Mouse (Mus musculus) olfactory bulb, adult 2 months (tissue): Measurements from ENCODE around the gene Zfp706. TPM values are rescaled to one million over a fixed set of nuclear protein-coding genes. Genes with fewer than 3 reads are reported as not detected.

Experiments
- H3K27ac ChIP-seq: fragments of 200-500 bp; 2 replicates; pipeline ENCODE4 v1.5.1; 2012; ENCODE audit warnings: low read depth, low read length; ENCODE audit not compliant: insufficient read depth
- H3K4me1 ChIP-seq: fragments of 200-500 bp; 2 replicates; pipeline ENCODE4 v1.6.1; 2012; ENCODE audit warnings: low read length; ENCODE audit not compliant: control insufficient read depth, insufficient read depth
- H3K4me3 ChIP-seq: fragments of 200-500 bp; 2 replicates; pipeline ENCODE4 v1.5.1; 2012; ENCODE audit warnings: mild to moderate bottlenecking, low read depth, low read length, moderate library complexity; ENCODE audit not compliant: insufficient read depth
- CTCF ChIP-seq: fragments of 200-500 bp; IDR thresholded peaks from 2 replicates; pipeline ENCODE4 v1.5.1; 2012; ENCODE audit warnings: low read depth, mild to moderate bottlenecking, low read length, moderate library complexity; ENCODE audit not compliant: insufficient read depth
- POLR2A ChIP-seq: fragments of 200-500 bp; IDR thresholded peaks from 2 replicates; pipeline ENCODE4 v1.6.1; 2012; ENCODE audit warnings: mild to moderate bottlenecking, low read depth, low read length, moderate library complexity; ENCODE audit not compliant: insufficient read depth
- WGBS: fragments of 180-500 bp; shearing (Covaris S2); methylation state at CpG from one replicate; pipeline ENCODE4 v1.1.7; 2018; 5-methylcytosine and 5-hydroxymethylcytosine counted together
- polyA plus RNA-seq: library from polyadenylated mRNA; stranded (reverse); fragments of >200 nt; gene quantifications from 2 replicates; pipeline ENCODE4 v1.2.4, GENCODE M21; 2012; ENCODE audit warnings: low replicate concordance; ENCODE audit not compliant: missing spikeins, insufficient read depth, insufficient read length

The Zfp706 gene
- polyA plus RNA-seq, 1 experiment, result not detected

GRCm38 (mm10) chr15:36975256-36975620 lies 32.3 kb downstream of the Zfp706 start:
- Histone ChIP-seq H3K4me1 (peaks cover 32% of the 10 kb centered on the region), H3K27ac (no peak overlapping the region), H3K4me3 (no peak overlapping the region)
- WGBS, result 91% methylated on average over 2 of the region's 2 CpGs
- TF ChIP-seq CTCF, result no peak
- TF ChIP-seq POLR2A, result no peak

- Histone ChIP-seq H3K4me3 (no peak overlapping the region), H3K27ac (no peak overlapping the region), H3K4me1 (peaks cover 27% of the 10 kb centered on the region)
- 73% methylated on average over 6 of the region's 6 CpGs for WGBS
- TF ChIP-seq CTCF (no peak), POLR2A (no peak)
These were observed 32.8 kb downstream of the Zfp706 start for GRCm38 (mm10) chr15:36974614-36975255.

- WGBS, result 95% methylated on average over 7 of the region's 7 CpGs
- no peak for TF ChIP-seq POLR2A
- TF ChIP-seq CTCF, result no peak
These were observed 33.9 kb downstream of the Zfp706 start for GRCm38 (mm10) chr15:36973714-36974113.

GRCm38 (mm10) chr15:36973290-36973689 lies 34.3 kb downstream of the Zfp706 start:
- WGBS, result 81% methylated on average over 6 of the region's 6 CpGs
- TF ChIP-seq POLR2A (no peak), CTCF (no peak)
- H3K4me3 ChIP-seq, result no peak overlapping the region
- H3K4me1 ChIP-seq, result peaks cover 26% of the 10 kb centered on the region
- no peak overlapping the region for H3K27ac ChIP-seq

More at GRCm38 (mm10) chr15:36973714-36974113, 33.9 kb downstream of the Zfp706 start:
- H3K27ac ChIP-seq, result no peak overlapping the region
- H3K4me1 ChIP-seq, result peaks cover 23% of the 10 kb centered on the region
- H3K4me3 ChIP-seq, result no peak overlapping the region

GRCm38 (mm10) chr15:36969794-36970193 lies 37.8 kb downstream of the Zfp706 start:
- 89% methylated on average over 5 of the region's 5 CpGs for WGBS
- TF ChIP-seq CTCF (no peak), POLR2A (no peak)

GRCm38 (mm10) chr15:36968295-36968694 lies 39.3 kb downstream of the Zfp706 start:
- Histone ChIP-seq H3K27ac (peak overlapping the region; percentile 100), H3K4me3 (peak overlapping the region; percentile 38), H3K4me1 (peaks cover 38% of the 10 kb centered on the region)
- TF ChIP-seq POLR2A, result no peak
- no peak for TF ChIP-seq CTCF
- WGBS, result 4% methylated on average over 1 of the region's 1 CpGs

More at GRCm38 (mm10) chr15:36969794-36970193, 37.8 kb downstream of the Zfp706 start:
- no peak overlapping the region for H3K27ac ChIP-seq
- no peak overlapping the region for H3K4me3 ChIP-seq
- peaks cover 44% of the 10 kb centered on the region for H3K4me1 ChIP-seq

GRCm38 (mm10) chr15:36967381-36968211 lies 40.0 kb downstream of the Zfp706 start:
- peak; percentile 53; the same call in 1 of the 2 replicates for TF ChIP-seq POLR2A
- TF ChIP-seq CTCF, result no peak
- H3K4me1 ChIP-seq, result peaks cover 35% of the 10 kb centered on the region
- 7% methylated on average over 24 of the region's 24 CpGs for WGBS
- peak overlapping the region; percentile 100 for H3K27ac ChIP-seq
- H3K4me3 ChIP-seq, result peak overlapping the region; percentile 38

GRCm38 (mm10) chr15:36966940-36967339 lies 40.6 kb downstream of the Zfp706 start:
- TF ChIP-seq CTCF (no peak), POLR2A (no peak)
- peak overlapping the region; percentile 9; the same call in 1 of the 2 replicates for H3K4me3 ChIP-seq
- H3K27ac ChIP-seq, result peak overlapping the region; percentile 100
- peaks cover 35% of the 10 kb centered on the region for H3K4me1 ChIP-seq
- 9% methylated on average over 7 of the region's 7 CpGs for WGBS

- no peak for TF ChIP-seq POLR2A
- TF ChIP-seq CTCF, result no peak
- H3K27ac ChIP-seq, result peak overlapping the region; percentile 100
- WGBS, result 46% methylated on average over 2 of the region's 2 CpGs
- no peak overlapping the region for H3K4me3 ChIP-seq
- H3K4me1 ChIP-seq, result peaks cover 33% of the 10 kb centered on the region
These were observed 41.1 kb downstream of the Zfp706 start for GRCm38 (mm10) chr15:36966466-36966865.
